Mouse (Mus musculus) erythroblast, adult 5-6 weeks (primary cell): ENCODE measurements around the gene Olfr301. TPM values are rescaled to one million over a fixed set of nuclear protein-coding genes. Genes with fewer than 3 reads are reported as not detected.

Source experiments
- ATAC-seq: replicated peaks from 2 replicates; pipeline ENCODE4 v1.8.0; 2016; ENCODE audit warnings: moderate number of reproducible peaks, mild to moderate bottlenecking, moderate TSS enrichment, inconsistent platforms; ENCODE audit not compliant: poor library complexity, low FRiP score, severe bottlenecking
- total RNA-seq, 2 experiments: library from RNA; stranded (forward) in 1 of 2; stranded (reverse) in 1 of 2; fragments of 150-400 nt in 1 of 2; fragments of 200-764, 138-1000 nt in 1 of 2; gene quantifications; 2 replicates each; pipeline versions ENCODE4 v1.2.3 to v1.2.4; 2015 to 2017; ENCODE audit warnings: low replicate concordance in 2 of 2

The Olfr301 gene
- total RNA-seq (2015; ENCODE audit: low replicate concordance) (not detected in 2 replicates), total RNA-seq (2017; ENCODE audit: low replicate concordance) (not detected in 2 replicates)

- ATAC-seq, result no peak
These were observed at the start of gene Olfr301 for GRCm38 (mm10) chr7:86403546-86403945. Olfr301 (plus strand) TSS chr7:86403846.

GRCm38 (mm10) chr7:86366828-86367227 is 36.8 kb upstream of the Olfr301 start, which contains the start of gene Olfr305:
Olfr305 (minus strand) TSS chr7:86366928.
- no peak for ATAC-seq

GRCm38 (mm10) chr7:86385769-86386168 is 17.9 kb upstream of the Olfr301 start:
- no peak for ATAC-seq

GRCm38 (mm10) chr7:86386558-86386957 is 17.1 kb upstream of the Olfr301 start, which contains the start of gene Olfr304:
Olfr304 (minus strand) TSS chr7:86386658.
- no peak for ATAC-seq

GRCm38 (mm10) chr7:86397689-86398088 is 6.0 kb upstream of the Olfr301 start, which contains the start of gene Olfr303:
Olfr303 (minus strand) TSS chr7:86397789.
- ATAC-seq, result no peak

DNA sequence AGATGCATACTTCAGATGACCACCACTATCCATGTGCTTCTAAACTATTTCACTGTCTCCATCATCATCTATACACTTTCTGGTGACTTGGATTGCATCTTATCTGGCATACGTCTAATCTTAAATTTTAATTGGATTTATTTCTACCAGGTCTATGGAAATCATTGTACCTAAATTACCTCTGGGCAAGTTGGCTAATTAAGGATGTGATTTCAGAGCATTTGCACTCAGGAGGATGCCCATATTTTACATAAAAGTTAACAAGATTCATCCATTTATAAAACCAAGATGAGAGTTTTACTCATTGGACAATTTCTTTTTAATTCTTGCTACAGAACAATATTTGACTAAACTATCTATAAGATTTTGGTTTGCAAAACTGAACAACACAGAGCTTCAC is 56.0 kb downstream of the Olfr301 start, which contains the start of gene Olfr299:
Olfr299 (plus strand) TSS at position 301 of the 400 bp plus-strand sequence.
- ATAC-seq, result no peak

Other genes starting within 250 kb of the Olfr301 start
- gene Vmn2r75, start 232.1 kb upstream of the Olfr301 start, total RNA-seq (2015; ENCODE audit: low replicate concordance), result not detected in 2 replicates
- gene Vmn2r75, start 232.1 kb upstream of the Olfr301 start, total RNA-seq (2017; ENCODE audit: low replicate concordance), result not detected in 2 replicates
- gene Vmn2r76, start 157.5 kb upstream of the Olfr301 start, total RNA-seq (2015; ENCODE audit: low replicate concordance), result not detected in 2 replicates
- under 0.01 TPM in 1 of 2 replicates, not detected in the other for gene Vmn2r76, start 157.5 kb upstream of the Olfr301 start, total RNA-seq (2017; ENCODE audit: low replicate concordance)
- gene Olfr310, start 126.7 kb upstream of the Olfr301 start, total RNA-seq (2015; ENCODE audit: low replicate concordance), result not detected in 2 replicates
- gene Olfr310, start 126.7 kb upstream of the Olfr301 start, total RNA-seq (2017; ENCODE audit: low replicate concordance), result not detected in 2 replicates
- not detected in 2 replicates for gene Olfr309, start 90.1 kb upstream of the Olfr301 start, total RNA-seq (2015; ENCODE audit: low replicate concordance)
- not detected in 2 replicates for gene Olfr309, start 90.1 kb upstream of the Olfr301 start, total RNA-seq (2017; ENCODE audit: low replicate concordance)
- not detected in 2 replicates for gene Olfr308, start 78.2 kb upstream of the Olfr301 start, total RNA-seq (2015; ENCODE audit: low replicate concordance)
- not detected in 2 replicates for gene Olfr308, start 78.2 kb upstream of the Olfr301 start, total RNA-seq (2017; ENCODE audit: low replicate concordance)
- gene Olfr307, start 66.3 kb upstream of the Olfr301 start, total RNA-seq (2015; ENCODE audit: low replicate concordance), result not detected in 2 replicates
- gene Olfr307, start 66.3 kb upstream of the Olfr301 start, total RNA-seq (2017; ENCODE audit: low replicate concordance), result 0.42 TPM in 1 of 2 replicates, not detected in the other
- not detected in 2 replicates for gene Olfr305, start 36.9 kb upstream of the Olfr301 start, total RNA-seq (2015; ENCODE audit: low replicate concordance)
- gene Olfr305, start 36.9 kb upstream of the Olfr301 start, total RNA-seq (2017; ENCODE audit: low replicate concordance), result not detected in 2 replicates
- not detected in 2 replicates for gene Olfr304, start 17.2 kb upstream of the Olfr301 start, total RNA-seq (2015; ENCODE audit: low replicate concordance)
- gene Olfr304, start 17.2 kb upstream of the Olfr301 start, total RNA-seq (2017; ENCODE audit: low replicate concordance), result not detected in 2 replicates
- gene Olfr303, start 6.1 kb upstream of the Olfr301 start, total RNA-seq (2015; ENCODE audit: low replicate concordance), result not detected in 2 replicates
- gene Olfr303, start 6.1 kb upstream of the Olfr301 start, total RNA-seq (2017; ENCODE audit: low replicate concordance), result not detected in 2 replicates
- gene Olfr299, start 56.1 kb downstream of the Olfr301 start, total RNA-seq (2015; ENCODE audit: low replicate concordance), result not detected in 2 replicates
- 0.09 TPM in 1 of 2 replicates, not detected in the other for gene Olfr299, start 56.1 kb downstream of the Olfr301 start, total RNA-seq (2017; ENCODE audit: low replicate concordance)
- not detected in 2 replicates for gene Olfr298, start 88.6 kb downstream of the Olfr301 start, total RNA-seq (2015; ENCODE audit: low replicate concordance)
- gene Olfr298, start 88.6 kb downstream of the Olfr301 start, total RNA-seq (2017; ENCODE audit: low replicate concordance), result 0.56 TPM in 1 of 2 replicates, not detected in the other
- gene Olfr297, start 116.1 kb downstream of the Olfr301 start, total RNA-seq (2015; ENCODE audit: low replicate concordance), result not detected in 2 replicates
- gene Olfr297, start 116.1 kb downstream of the Olfr301 start, total RNA-seq (2017; ENCODE audit: low replicate concordance), result not detected in 2 replicates
- gene Olfr295, start 180.0 kb downstream of the Olfr301 start, total RNA-seq (2015; ENCODE audit: low replicate concordance), result not detected in 2 replicates
- not detected in 2 replicates for gene Olfr295, start 180.0 kb downstream of the Olfr301 start, total RNA-seq (2017; ENCODE audit: low replicate concordance)
- not detected in 2 replicates for gene Olfr294, start 212.8 kb downstream of the Olfr301 start, total RNA-seq (2015; ENCODE audit: low replicate concordance)
- gene Olfr294, start 212.8 kb downstream of the Olfr301 start, total RNA-seq (2017; ENCODE audit: low replicate concordance), result not detected in 2 replicates
- not detected in 2 replicates for gene Olfr293, start 245.2 kb downstream of the Olfr301 start, total RNA-seq (2015; ENCODE audit: low replicate concordance)
- 0.09 TPM in 1 of 2 replicates, not detected in the other for gene Olfr293, start 245.2 kb downstream of the Olfr301 start, total RNA-seq (2017; ENCODE audit: low replicate concordance)